Mouse (Mus musculus) limb, embryonic 15.5 days (tissue): Measurements from ENCODE around the gene St8sia6. TPM values are rescaled to one million over a fixed set of nuclear protein-coding genes. Genes with fewer than 3 reads are reported as not detected.

Experiments used
- ATAC-seq: fragments of 200-750 bp; cut with Nextera tagmentation; 2 replicates; pipeline ENCODE4 v1.8.0; 2017; ENCODE audit warnings: low read depth, moderate TSS enrichment; ENCODE audit not compliant: insufficient number of reproducible peaks, low FRiP score, low TSS enrichment
- H3K27ac ChIP-seq: fragments of 300-500 bp; sonication (generic); 2 replicates; pipeline ENCODE4 v1.5.1; 2015; ENCODE audit warnings: moderate library complexity, mild to moderate bottlenecking, inconsistent platforms
- H3K27me3 ChIP-seq: fragments of 300-500 bp; sonication (generic); 2 replicates; pipeline ENCODE4 v1.6.1; 2015; ENCODE audit warnings: inconsistent platforms
- H3K36me3 ChIP-seq: fragments of 300-500 bp; sonication (generic); 2 replicates; pipeline ENCODE4 v1.6.1; 2015; ENCODE audit warnings: inconsistent platforms
- H3K4me1 ChIP-seq: fragments of 300-500 bp; sonication (generic); 2 replicates; pipeline ENCODE4 v1.6.1; 2015; ENCODE audit warnings: inconsistent platforms
- H3K4me2 ChIP-seq: fragments of 300-500 bp; sonication (generic); 2 replicates; pipeline ENCODE4 v1.6.1; 2015; ENCODE audit warnings: mild to moderate bottlenecking, inconsistent platforms
- H3K4me3 ChIP-seq: fragments of 300-500 bp; sonication (generic); 2 replicates; pipeline ENCODE4 v1.5.1; 2015; ENCODE audit warnings: mild to moderate bottlenecking, inconsistent platforms
- H3K9ac ChIP-seq: fragments of 300-500 bp; sonication (generic); 2 replicates; pipeline ENCODE4 v1.6.1; 2015; ENCODE audit warnings: inconsistent platforms
- H3K9me3 ChIP-seq: fragments of 300-500 bp; sonication (generic); 2 replicates; pipeline ENCODE4 v1.6.1; 2016; ENCODE audit warnings: inconsistent platforms
- WGBS: fragments of 180-500 bp; shearing (Covaris S2); methylation state at CpG from one replicate; pipeline ENCODE4 v1.1.7; 2015; 5-methylcytosine and 5-hydroxymethylcytosine counted together
- polyA plus RNA-seq: library from polyadenylated mRNA; unstranded; fragments of >200 nt; fragmentation: Nextera tagmentation; extraction: Ambion mirVana; gene quantifications from 2 replicates; pipeline ENCODE4 v1.2.1, GENCODE M21; 2015

Gene St8sia6
- polyA plus RNA-seq, 1 experiment from 2014 or later = 1.2 TPM

DNA sequence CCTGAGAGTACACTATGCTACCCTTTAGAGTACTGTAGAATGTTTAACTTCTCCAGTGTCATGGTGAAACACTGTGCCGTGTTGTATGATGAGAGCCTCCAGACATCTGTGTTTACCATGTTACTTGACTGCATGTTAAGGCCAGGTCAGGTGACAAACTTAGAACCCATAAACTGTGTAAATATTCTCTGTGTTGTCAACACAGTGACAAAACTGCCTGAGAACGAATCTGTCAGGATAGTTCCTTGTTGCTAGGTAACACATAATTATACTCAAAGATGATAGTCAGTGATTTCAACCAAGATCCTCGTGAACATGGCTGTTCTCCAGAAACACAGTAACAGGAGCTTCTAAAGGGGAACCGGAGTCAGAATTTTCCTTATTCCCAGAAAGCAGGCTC lies 38.1 kb downstream of the St8sia6 start:
- Histone ChIP-seq H3K27ac (no peak overlapping the region), H3K4me3 (no peak overlapping the region), H3K36me3 (no peaks in the 10 kb centered on the region), H3K4me2 (no peak overlapping the region), H3K9ac (no peak overlapping the region), H3K4me1 (no peaks in the 10 kb centered on the region), H3K9me3 (no peaks in the 10 kb centered on the region), H3K27me3 (no peaks in the 10 kb centered on the region)
- WGBS = 67% methylated on average over 4 of the region's 4 CpGs
- ATAC-seq = no peak

DNA sequence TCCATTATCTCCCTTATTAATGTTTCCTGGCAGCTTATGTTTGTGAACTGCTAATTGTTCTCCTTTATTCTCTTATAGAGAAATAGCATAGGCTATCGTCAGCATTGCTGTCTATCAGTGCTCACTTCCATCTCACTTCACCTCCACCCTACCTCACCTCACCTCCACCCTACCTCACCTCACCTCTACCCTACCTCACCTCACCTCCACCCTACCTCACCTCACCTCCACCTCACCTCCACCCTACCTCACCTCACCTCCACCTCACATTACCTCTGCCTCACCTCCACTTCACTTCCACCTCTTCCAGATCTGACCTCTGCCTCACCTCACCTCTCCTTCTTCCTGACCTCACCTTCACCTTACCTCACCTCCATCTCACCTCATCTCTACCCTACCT lies 42.2 kb downstream of the St8sia6 start:
- 67% methylated on average over 1 of the region's 1 CpGs for WGBS

GRCm38 (mm10) chr2:13750777-13751176 lies 43.1 kb downstream of the St8sia6 start:
- Histone ChIP-seq H3K4me2 (no peak overlapping the region), H3K27ac (no peak overlapping the region), H3K27me3 (no peaks in the 10 kb centered on the region), H3K4me1 (no peaks in the 10 kb centered on the region), H3K4me3 (no peak overlapping the region), H3K9me3 (no peaks in the 10 kb centered on the region), H3K36me3 (no peaks in the 10 kb centered on the region), H3K9ac (no peak overlapping the region)
- no peak for ATAC-seq
- 63% methylated on average over 1 of the region's 1 CpGs for WGBS

More for the DNA sequence above, 42.2 kb downstream of the St8sia6 start:
- H3K9ac ChIP-seq = no peak overlapping the region
- H3K27me3 ChIP-seq = no peaks in the 10 kb centered on the region
- H3K27ac ChIP-seq = no peak overlapping the region
- ATAC-seq = no peak
- no peaks in the 10 kb centered on the region for H3K9me3 ChIP-seq
- H3K4me1 ChIP-seq = no peaks in the 10 kb centered on the region
- no peaks in the 10 kb centered on the region for H3K36me3 ChIP-seq
- no peak overlapping the region for H3K4me3 ChIP-seq
- no peak overlapping the region for H3K4me2 ChIP-seq

- no peak for ATAC-seq
- H3K4me3 ChIP-seq = no peak overlapping the region
- H3K9me3 ChIP-seq = no peaks in the 10 kb centered on the region
- H3K36me3 ChIP-seq = no peaks in the 10 kb centered on the region
- no peak overlapping the region for H3K27ac ChIP-seq
- no peak overlapping the region for H3K9ac ChIP-seq
- H3K4me1 ChIP-seq = no peaks in the 10 kb centered on the region
- no peak overlapping the region for H3K4me2 ChIP-seq
- no peaks in the 10 kb centered on the region for H3K27me3 ChIP-seq
- 51% methylated on average over 1 of the region's 1 CpGs for WGBS
Observed at GRCm38 (mm10) chr2:13750089-13750488, 43.8 kb downstream of the St8sia6 start.

DNA sequence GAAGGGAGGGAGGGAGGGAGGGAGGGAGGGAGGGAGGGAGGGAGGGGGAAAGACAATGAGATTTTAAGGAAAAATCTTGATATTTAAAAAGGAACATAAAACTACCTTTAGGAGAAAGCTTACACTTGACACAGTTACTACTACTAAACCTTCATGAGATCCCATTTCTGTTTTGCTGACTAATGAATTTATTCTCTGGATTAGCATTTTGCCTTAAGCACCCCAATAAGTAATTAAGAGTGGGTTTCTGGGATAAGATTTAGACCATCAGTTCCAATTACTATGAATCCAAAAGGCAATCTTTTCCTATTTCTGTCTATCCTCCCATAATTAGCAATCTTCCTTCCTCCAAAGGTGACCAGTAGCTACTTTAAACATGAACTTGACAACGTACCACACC lies 44.7 kb downstream of the St8sia6 start:
- ATAC-seq = no peak
- Histone ChIP-seq H3K9ac (no peak overlapping the region), H3K9me3 (no peaks in the 10 kb centered on the region), H3K4me1 (no peaks in the 10 kb centered on the region), H3K27ac (no peak overlapping the region), H3K27me3 (no peaks in the 10 kb centered on the region), H3K36me3 (no peaks in the 10 kb centered on the region), H3K4me2 (no peak overlapping the region), H3K4me3 (no peak overlapping the region)
- 84% methylated on average over 1 of the region's 1 CpGs for WGBS

- Histone ChIP-seq H3K4me3 (no peak overlapping the region), H3K9me3 (no peaks in the 10 kb centered on the region), H3K36me3 (no peaks in the 10 kb centered on the region), H3K4me1 (no peaks in the 10 kb centered on the region), H3K27me3 (no peaks in the 10 kb centered on the region), H3K4me2 (no peak overlapping the region), H3K27ac (no peak overlapping the region), H3K9ac (no peak overlapping the region)
- WGBS = 95% methylated on average over 1 of the region's 1 CpGs
- no peak for ATAC-seq
Observed at GRCm38 (mm10) chr2:13747576-13747975, 46.3 kb downstream of the St8sia6 start.

GRCm38 (mm10) chr2:13746023-13746422 lies 47.8 kb downstream of the St8sia6 start:
- 86% methylated on average over 1 of the region's 1 CpGs for WGBS
- Histone ChIP-seq H3K9ac (no peak overlapping the region), H3K4me1 (no peaks in the 10 kb centered on the region), H3K27me3 (no peaks in the 10 kb centered on the region), H3K36me3 (no peaks in the 10 kb centered on the region), H3K27ac (no peak overlapping the region), H3K4me3 (no peak overlapping the region), H3K9me3 (no peaks in the 10 kb centered on the region), H3K4me2 (no peak overlapping the region)
- ATAC-seq = no peak

DNA sequence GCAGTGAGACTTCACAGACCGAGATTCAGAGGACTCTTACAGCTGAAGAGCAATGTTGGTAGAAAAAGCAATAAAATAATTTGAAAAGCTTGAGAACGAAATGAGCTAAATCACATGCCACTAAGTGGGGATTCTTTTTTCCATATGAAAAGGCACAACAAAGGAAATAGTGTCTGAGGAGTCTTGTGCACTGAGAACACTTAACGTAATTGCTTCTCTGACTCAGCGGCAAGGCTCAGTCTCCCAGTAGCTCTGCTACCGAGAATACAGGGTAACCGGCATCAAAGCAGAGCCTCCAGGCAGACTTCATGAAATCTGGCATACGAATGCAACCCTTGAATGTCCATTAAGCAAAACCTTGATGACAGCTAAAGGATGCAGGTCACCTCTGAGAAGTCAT lies 55.2 kb downstream of the St8sia6 start:
- WGBS = 48% methylated on average over 7 of the region's 7 CpGs
- no peak overlapping the region for H3K4me3 ChIP-seq
- no peak overlapping the region for H3K27ac ChIP-seq
- no peaks in the 10 kb centered on the region for H3K27me3 ChIP-seq
- ATAC-seq = no peak
- H3K9ac ChIP-seq = no peak overlapping the region
- no peak overlapping the region for H3K4me2 ChIP-seq
- no peaks in the 10 kb centered on the region for H3K4me1 ChIP-seq
- H3K9me3 ChIP-seq = no peaks in the 10 kb centered on the region
- H3K36me3 ChIP-seq = no peaks in the 10 kb centered on the region

DNA sequence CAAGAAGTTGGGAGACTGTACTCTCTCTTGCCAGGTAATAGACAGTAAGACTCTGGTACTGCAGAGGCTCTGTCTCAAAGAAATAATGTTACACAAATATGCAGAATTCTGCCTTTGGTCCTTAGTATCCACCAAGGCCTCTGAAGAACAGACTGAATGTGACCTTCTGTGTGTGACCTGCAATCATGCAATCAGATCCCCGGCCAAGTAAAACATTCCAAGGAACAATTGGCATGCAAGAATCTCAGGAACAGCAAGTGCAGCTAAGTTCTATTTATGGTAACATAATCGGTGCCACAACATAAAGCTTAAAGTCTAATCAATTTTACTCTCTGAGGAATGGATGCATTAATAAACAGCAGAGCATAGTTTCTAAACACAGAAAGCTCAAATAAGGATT lies 66.0 kb downstream of the St8sia6 start:
- H3K4me1 ChIP-seq = no peaks in the 10 kb centered on the region
- no peak for ATAC-seq
- no peak overlapping the region for H3K27ac ChIP-seq
- no peaks in the 10 kb centered on the region for H3K9me3 ChIP-seq
- H3K4me2 ChIP-seq = no peak overlapping the region
- H3K4me3 ChIP-seq = no peak overlapping the region
- H3K9ac ChIP-seq = no peak overlapping the region
- no peaks in the 10 kb centered on the region for H3K36me3 ChIP-seq
- H3K27me3 ChIP-seq = no peaks in the 10 kb centered on the region
- 58% methylated on average over 2 of the region's 2 CpGs for WGBS

- H3K4me2 ChIP-seq = no peak overlapping the region
- no peaks in the 10 kb centered on the region for H3K9me3 ChIP-seq
- H3K4me1 ChIP-seq = no peaks in the 10 kb centered on the region
- ATAC-seq = no peak
- no peaks in the 10 kb centered on the region for H3K27me3 ChIP-seq
- no peak overlapping the region for H3K9ac ChIP-seq
- WGBS = 75% methylated on average over 3 of the region's 3 CpGs
- H3K27ac ChIP-seq = no peak overlapping the region
- H3K36me3 ChIP-seq = no peaks in the 10 kb centered on the region
- H3K4me3 ChIP-seq = no peak overlapping the region
Observed at GRCm38 (mm10) chr2:13725592-13725991, 68.3 kb downstream of the St8sia6 start.

GRCm38 (mm10) chr2:13722241-13722640 lies 71.6 kb downstream of the St8sia6 start:
- Histone ChIP-seq H3K4me3 (no peak overlapping the region), H3K27ac (no peak overlapping the region), H3K4me1 (no peaks in the 10 kb centered on the region), H3K9ac (no peak overlapping the region), H3K27me3 (no peaks in the 10 kb centered on the region), H3K4me2 (no peak overlapping the region), H3K36me3 (no peaks in the 10 kb centered on the region), H3K9me3 (no peaks in the 10 kb centered on the region)
- 64% methylated on average over 4 of the region's 4 CpGs for WGBS
- ATAC-seq = no peak

DNA sequence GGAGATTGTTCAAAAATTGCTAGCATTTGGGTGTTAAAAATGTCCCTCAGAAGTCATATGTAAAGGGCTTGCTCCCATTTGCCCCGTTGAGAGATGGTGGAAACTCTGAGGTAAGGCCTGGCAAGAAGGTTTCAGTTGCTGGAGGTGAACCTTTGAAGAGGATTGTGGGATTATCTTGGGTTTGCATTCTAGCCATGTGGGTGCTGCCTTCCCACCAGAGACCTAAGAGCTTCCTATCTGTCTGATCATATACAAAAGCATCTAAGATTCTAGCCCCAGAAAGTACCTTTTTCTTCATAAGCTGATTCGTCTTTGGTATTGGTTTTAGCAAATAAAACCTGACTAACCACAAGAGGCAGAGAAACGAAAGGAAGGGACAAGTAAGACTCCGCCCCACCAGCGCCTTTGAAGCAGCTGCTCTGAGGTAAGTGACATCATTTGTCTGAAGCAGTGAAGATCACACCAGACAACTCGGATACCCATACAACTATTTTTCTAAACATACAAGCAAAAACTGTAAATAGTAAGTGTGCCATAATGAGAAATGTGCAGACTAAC lies 75.2 kb downstream of the St8sia6 start:
- no peak for ATAC-seq
- Histone ChIP-seq H3K27ac (no peak overlapping the region), H3K27me3 (no peaks in the 10 kb centered on the region), H3K9ac (no peak overlapping the region), H3K4me2 (no peak overlapping the region), H3K4me3 (no peak overlapping the region), H3K4me1 (no peaks in the 10 kb centered on the region), H3K36me3 (no peaks in the 10 kb centered on the region), H3K9me3 (no peaks in the 10 kb centered on the region)
- WGBS = 77% methylated on average over 6 of the region's 6 CpGs

DNA sequence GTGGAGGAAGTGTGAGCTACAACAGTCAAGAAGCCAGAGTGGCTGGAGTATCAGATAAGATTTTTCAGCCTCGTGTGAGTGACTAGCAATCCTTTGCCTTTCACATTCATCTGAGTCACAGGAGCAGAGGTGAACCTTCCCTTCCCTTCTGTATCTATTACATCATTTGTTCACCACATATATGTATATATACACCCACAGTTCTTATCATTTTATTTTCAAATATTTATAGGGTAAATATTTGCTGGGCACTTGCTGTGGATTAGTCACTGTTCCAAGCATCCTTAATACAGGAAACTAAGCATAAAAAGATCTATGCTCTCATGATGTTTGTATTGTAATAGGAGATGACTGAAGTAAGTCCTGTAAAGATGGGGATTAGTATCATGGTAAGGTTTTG lies 85.1 kb downstream of the St8sia6 start:
- ATAC-seq = no peak
- no peaks in the 10 kb centered on the region for H3K36me3 ChIP-seq

More for the DNA sequence above, 85.1 kb downstream of the St8sia6 start:
- H3K27me3 ChIP-seq = no peaks in the 10 kb centered on the region
- H3K4me1 ChIP-seq = no peaks in the 10 kb centered on the region
- no peak overlapping the region for H3K9ac ChIP-seq
- H3K4me3 ChIP-seq = no peak overlapping the region
- no peak overlapping the region for H3K4me2 ChIP-seq
- 53% methylated on average over 1 of the region's 1 CpGs for WGBS
- no peak overlapping the region for H3K27ac ChIP-seq
- H3K9me3 ChIP-seq = no peaks in the 10 kb centered on the region
